Mouse (Mus musculus) frontal cortex, adult (tissue): Measurements from ENCODE around the gene Ptcra.
"Not testable (repeated sequence)": the region's sequence is repeated elsewhere in the genome, so short reads cannot be mapped to it uniquely, and the experiment has no call there.

Source experiments
- ATAC-seq: cut with Nextera tagmentation; 2 replicates; pipeline ENCODE4 v1.9.2; 2017; ENCODE audit warnings: mild to moderate bottlenecking, moderate library complexity, mixed read lengths; ENCODE audit not compliant: low TSS enrichment

The Ptcra gene

GRCm38 (mm10) chr17:46763544-46763943 is at the start of gene Ptcra:
Ptcra (minus strand) TSS chr17:46763712.
- ATAC-seq, result no peak

GRCm38 (mm10) chr17:46812442-46812841 is 48.9 kb upstream of the Ptcra start:
- ATAC-seq, result no peak

- no peak for ATAC-seq
Observed at GRCm38 (mm10) chr17:46810672-46811071, 47.2 kb upstream of the Ptcra start.

GRCm38 (mm10) chr17:46809131-46809830 is 45.8 kb upstream of the Ptcra start:
- ATAC-seq, result no peak

- ATAC-seq, result no peak
Observed at GRCm38 (mm10) chr17:46808376-46808775, 44.9 kb upstream of the Ptcra start.

GRCm38 (mm10) chr17:46801761-46802160 is 38.2 kb upstream of the Ptcra start:
- ATAC-seq, result no peak

GRCm38 (mm10) chr17:46799680-46800079 is 36.2 kb upstream of the Ptcra start:
- ATAC-seq, result no peak

- ATAC-seq, result no peak
Observed at GRCm38 (mm10) chr17:46797386-46797785, 33.9 kb upstream of the Ptcra start.

GRCm38 (mm10) chr17:46796743-46797142 is 33.2 kb upstream of the Ptcra start:
- no peak for ATAC-seq

GRCm38 (mm10) chr17:46792963-46793362 is 29.5 kb upstream of the Ptcra start:
- no peak for ATAC-seq

GRCm38 (mm10) chr17:46787974-46788373 is 24.5 kb upstream of the Ptcra start:
- not testable (repeated sequence) for ATAC-seq

- no peak for ATAC-seq
Observed at GRCm38 (mm10) chr17:46786952-46787351, 23.4 kb upstream of the Ptcra start.

GRCm38 (mm10) chr17:46783222-46783565 is 19.7 kb upstream of the Ptcra start:
- ATAC-seq, result no peak

GRCm38 (mm10) chr17:46782341-46783221 is 19.1 kb upstream of the Ptcra start, which contains the start of gene Rpl7l1:
Rpl7l1 (minus strand) TSS chr17:46782672.
- peak; percentile 97 for ATAC-seq

- no peak for ATAC-seq
Observed at GRCm38 (mm10) chr17:46781876-46782275, 18.4 kb upstream of the Ptcra start.

GRCm38 (mm10) chr17:46776087-46776486 is 12.6 kb upstream of the Ptcra start:
- ATAC-seq, result no peak

GRCm38 (mm10) chr17:46775070-46775469 is 11.6 kb upstream of the Ptcra start:
- no peak for ATAC-seq

- ATAC-seq, result no peak
Observed at GRCm38 (mm10) chr17:46774131-46774472, 10.6 kb upstream of the Ptcra start.

- peak; percentile 22; the same call in 1 of the 2 replicates for ATAC-seq
Observed at GRCm38 (mm10) chr17:46773278-46774130, 10.0 kb upstream of the Ptcra start.

GRCm38 (mm10) chr17:46772404-46773277 is 9.1 kb upstream of the Ptcra start, which contains the start of gene 2310039H08Rik:
2310039H08Rik (plus strand) TSS chr17:46772635.
- ATAC-seq, result peak; percentile 87

GRCm38 (mm10) chr17:46772038-46772403 is 8.5 kb upstream of the Ptcra start:
- ATAC-seq, result peak; percentile 14; the same call in 1 of the 2 replicates
